Mouse (Mus musculus) lung, postnatal 0 days (tissue): ENCODE measurements at regions not wholly inside any gene's neighbourhood (a gene's known extent, or its start where the extent isn't known, plus 50 kb on each side); places are given as distances from the start of the nearest gene placed in this dataset.

Experiments used
- CTCF ChIP-seq: IDR thresholded peaks from 2 replicates; pipeline ENCODE4 v1.5.1; 2016; ENCODE audit warnings: antibody characterized with exemption, mild to moderate bottlenecking
- EP300 ChIP-seq: IDR thresholded peaks from 2 replicates; pipeline ENCODE4 v1.6.1; 2016; ENCODE audit warnings: antibody characterized with exemption, mild to moderate bottlenecking, control low read depth

- TF ChIP-seq CTCF: no peak
- TF ChIP-seq EP300: no peak
Measured at GRCm38 (mm10) chr2:28352903-28353302, 93.7 kb upstream of the Ppp1r26 start.
